Mouse (Mus musculus): ENCODE measurements around the gene Slc5a10.

The Slc5a10 gene

DNA sequence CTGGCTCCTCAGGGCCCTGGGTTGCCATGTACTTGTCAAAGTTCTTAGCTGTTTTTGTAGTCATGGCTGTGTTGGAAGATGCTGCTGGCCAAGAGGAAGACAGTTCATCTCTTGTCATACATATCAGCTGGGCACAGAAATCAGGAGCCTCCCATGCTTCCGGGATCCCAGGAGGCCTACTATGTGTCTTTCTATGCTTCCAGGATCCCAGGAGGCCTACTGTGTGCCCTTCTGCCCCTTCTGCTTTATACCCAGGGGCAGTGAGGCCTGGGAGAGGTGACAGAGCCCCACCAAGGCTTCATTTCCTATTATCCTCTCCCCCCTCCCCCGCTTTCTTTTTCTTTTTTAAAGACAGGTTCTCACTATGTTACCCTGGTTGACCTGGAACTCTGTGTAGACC is 15.0 kb downstream of the Slc5a10 start:
- no peak for DNase-seq (ENCODE audit: low read depth, low spot score)

DNA sequence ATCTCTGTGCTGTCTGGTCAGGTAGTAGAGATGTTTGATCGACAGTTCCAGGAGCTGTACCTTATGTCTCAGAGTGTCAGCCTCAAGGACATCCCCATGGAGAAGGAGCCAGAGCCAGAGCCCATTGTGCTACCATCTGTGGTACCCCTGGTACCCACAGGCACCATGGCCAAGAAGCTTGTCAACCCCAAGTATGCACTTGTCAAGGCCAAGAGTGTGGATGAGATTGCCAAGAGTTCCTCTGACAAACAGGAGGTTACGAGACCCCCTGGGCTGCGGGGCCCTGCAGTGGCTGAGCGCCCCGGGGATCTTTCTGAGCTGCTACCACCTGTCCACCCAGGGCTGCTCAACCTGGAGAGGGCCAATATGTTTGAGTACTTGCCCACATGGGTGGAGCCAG is 18.1 kb downstream of the Slc5a10 start:
- no peak for DNase-seq (ENCODE audit: low read depth, low spot score)

DNA sequence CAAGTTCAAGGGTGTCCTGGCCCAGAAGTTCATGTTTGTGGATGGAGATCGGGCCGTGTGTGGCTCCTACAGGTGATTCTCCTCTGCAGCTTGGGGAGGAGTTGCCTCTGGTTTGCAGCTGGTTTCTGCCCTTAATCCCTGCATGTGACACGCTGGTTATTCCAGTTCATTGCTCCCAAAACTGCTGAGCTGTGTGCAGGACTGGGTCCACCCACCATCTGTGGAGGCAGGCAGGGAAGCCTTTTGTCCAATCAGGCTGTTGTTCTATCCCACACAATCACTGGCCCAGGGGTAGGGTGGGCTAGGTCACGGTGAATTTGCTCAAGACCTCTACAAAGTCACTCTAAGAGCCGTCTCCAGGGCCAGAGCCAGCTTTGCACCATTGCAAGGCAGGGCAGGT is 18.9 kb downstream of the Slc5a10 start:
- DNase-seq (ENCODE audit: low read depth, low spot score) = no peak

DNA sequence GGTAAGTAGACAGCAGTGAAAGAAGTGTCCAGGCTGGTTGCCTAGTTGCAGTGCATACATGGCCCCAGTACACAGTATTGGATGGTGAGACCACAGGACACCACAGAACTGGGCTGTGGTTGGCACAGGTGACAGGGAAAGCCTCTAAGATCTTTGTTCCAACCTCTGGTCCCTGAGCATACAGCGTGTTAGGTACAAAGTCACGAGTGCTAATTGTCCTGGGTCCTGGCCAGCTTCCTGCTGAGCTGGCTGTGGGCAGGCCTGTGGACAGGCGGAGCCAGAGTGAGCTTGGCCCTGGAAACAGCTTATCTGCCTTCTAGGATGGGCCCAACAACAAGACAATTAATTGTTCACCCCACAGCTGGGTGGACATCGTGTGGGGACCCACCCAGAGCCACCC is 20.7 kb downstream of the Slc5a10 start:
- DNase-seq (ENCODE audit: low read depth, low spot score) = no peak

DNA sequence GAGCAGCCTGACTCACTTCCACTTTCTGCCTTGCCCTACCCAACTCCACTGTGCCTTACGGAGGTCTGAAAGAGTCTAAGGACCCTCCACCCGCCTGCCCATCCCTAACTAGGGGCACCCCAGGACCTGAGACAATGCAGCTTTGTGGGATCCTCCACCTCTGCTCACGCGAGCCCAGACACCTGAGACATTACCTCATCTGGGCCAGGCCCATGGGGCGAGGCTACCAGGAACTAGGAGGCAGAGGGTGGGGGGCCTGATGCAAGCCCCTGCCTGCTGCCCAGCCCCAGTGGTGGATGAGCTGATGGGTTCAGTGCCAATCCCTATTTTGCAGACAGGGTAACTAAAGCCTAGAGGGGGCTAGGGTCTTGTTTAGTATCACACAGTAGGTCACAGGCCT is 21.2 kb downstream of the Slc5a10 start:
- DNase-seq (ENCODE audit: low read depth, low spot score) = no peak

DNA sequence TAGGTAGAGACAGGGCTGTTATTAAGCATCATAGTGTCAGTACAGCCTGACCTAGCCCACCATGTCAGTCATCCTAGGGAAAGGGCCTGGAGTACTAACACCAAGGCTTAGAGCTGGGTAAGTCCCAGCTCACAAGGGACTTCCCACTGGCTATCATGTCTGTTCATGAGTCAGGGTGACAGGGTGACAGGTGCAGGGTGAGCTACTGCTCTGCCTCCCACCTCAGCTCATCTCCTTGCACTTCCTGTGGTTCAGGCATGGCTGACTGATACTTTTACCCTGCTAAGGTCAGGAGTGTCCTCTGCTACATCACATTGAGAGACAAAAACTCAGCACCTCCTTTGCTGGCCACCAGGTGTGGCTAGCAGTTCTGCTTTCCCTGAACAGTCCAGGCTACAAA is 21.8 kb downstream of the Slc5a10 start:
- no peak for DNase-seq (ENCODE audit: low read depth, low spot score)

DNA sequence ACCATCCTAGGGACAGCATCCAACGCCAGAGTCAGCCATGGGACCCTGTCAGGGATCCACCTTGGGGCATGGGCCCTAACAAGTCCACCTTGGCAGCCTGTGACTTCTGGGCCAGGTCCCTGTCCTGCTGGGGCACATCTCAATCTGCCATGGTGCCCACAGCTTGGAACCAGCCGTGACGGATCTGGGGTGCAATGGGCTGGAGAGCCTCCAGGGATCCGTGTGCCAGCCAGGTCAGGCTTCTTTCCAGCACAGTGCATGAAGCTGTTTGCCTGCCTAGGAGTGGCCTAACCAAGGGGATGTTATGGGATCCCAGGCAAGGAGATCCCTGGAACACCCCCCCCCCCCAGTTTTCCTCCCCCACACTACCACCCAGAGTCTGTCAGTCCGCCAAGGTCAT is 27.6 kb downstream of the Slc5a10 start:
- no peak for DNase-seq (ENCODE audit: low read depth, low spot score)

DNA sequence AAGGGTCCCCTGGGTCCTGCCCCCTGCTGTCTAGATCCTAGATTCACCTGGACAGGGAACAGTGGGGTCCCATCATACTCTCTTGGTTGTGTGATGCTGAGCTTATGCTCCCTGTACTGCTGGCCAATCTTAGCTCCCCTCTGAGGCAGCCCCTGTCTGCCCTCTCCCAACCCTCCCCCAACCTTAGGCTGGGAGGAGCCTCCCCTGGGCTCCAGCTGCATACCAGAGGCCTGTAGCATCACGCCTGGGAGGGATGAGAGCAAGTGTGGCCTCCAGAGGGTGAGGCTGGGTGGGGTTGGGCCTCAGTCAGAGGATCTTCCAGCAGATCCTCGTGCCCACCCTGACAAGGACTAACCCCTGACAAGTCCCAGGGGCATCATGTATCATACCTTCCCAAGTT is 33.0 kb downstream of the Slc5a10 start:
- no peak for DNase-seq (ENCODE audit: low read depth, low spot score)

DNA sequence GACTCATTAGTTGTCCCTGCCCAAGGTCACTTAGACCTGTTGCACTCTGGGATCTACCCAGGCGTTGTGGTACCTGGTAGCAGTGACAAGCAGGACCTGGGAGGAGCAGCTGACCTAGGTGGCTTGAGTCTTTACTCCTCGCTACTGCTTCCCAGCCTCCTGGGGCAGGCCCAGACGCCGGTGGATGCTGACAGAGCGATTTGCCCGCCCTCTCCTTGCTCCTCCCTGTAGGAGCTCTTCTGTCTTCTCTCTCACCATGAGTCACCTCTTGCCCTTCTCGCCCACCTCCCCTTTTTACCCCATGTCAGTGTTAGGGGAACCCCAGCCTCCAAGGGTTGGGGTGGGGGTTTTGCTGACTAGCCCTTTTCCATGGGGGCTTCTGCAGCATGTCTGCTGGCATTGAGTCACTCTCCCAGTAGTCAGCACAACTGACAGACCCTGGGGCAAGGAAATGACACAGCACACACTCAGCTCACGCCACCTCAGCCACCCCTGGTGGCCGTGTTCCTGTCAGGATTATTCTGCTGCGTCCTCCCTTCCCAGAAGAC is 33.6 kb downstream of the Slc5a10 start:
- peak; percentile 39 for DNase-seq (ENCODE audit: low read depth, low spot score)

DNA sequence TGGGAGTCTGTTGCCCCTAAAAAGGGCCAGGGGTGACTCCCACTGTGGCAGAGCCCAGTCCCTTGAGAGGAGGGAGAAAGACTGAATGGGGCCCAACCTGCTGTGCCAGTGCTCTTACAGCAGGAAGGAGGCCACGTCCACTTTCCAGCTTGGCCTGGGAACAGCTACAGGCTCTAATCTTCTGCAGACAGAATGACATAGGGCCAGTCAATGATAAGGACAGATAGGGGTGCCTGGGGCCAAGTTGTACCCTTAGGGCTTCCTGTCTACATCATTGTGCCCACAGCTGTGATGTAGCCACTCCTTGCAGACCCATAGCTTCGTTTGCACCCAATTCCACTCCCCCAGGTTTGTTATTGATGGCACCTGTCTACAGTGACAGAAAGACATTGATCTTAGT is 34.5 kb downstream of the Slc5a10 start:
- no peak for DNase-seq (ENCODE audit: low read depth, low spot score)

DNA sequence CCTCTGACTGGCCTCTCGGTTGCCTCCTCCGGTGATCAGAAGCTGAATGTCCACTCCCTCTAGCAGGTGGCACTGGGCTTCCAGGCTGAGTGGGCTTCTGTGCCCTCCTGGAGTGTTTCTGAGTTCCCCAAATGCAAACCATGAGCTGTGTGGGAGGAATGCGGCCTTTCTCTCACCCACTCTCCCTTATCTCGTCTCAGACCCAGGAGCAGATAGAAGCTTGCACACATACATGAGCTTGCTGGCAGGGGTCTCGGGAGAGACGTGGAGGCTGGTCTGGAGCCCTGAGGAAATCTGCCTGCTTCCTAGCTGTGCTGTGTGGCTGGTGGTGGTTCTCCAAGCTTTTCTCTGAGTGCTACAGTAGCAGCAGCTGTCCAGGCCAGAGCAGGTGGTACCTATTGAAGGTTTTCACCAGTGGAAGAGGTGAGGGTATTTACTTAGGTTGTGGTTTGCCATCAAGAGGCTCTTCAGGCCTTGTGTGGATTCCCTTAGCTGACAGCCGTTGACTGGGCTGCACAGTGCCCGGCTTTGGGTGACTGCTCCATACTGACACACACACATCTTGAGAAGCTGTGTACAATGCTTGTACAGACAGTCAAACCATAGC is 35.4 kb downstream of the Slc5a10 start:
- no peak for DNase-seq (ENCODE audit: low read depth, low spot score)

DNA sequence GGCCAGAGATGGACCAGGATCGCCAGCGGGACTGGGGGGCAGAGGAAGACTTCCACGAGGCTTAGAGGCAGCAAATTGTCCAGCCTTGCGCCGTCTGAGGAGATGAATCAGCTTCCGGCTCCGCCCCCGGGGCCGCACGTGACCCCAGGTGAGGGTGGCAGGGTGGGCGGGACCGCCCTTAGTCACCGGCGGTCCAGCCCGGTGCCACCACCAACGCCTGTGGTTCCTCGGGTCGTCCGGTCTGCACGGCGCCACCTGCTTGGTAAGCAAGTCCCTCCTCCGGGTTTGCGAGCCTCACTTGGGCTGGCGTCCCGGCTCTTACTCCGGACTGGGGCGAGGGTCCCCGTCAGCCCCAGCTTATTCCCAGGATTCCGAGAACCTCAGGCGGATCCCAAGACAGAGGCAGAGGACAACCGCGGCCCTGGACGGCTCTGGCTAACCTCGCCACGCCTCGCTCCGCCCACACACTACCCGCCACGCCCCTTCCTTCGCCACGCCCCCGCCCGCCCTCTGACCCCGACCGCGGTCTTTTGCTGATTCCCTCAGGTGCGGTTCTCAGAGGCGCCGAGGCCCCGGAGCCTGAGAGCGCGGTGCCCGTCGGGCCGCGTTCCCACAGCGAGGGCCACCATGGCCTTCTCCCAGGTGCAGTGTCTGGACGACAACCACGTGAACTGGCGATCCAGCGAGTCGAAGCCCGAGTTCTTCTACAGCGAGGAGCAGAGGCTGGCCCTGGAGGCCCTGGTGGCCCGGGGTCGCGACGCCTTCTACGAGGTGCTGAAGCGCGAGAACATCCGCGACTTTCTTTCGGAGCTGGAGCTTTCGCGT is 36.5 kb downstream of the Slc5a10 start, which contains the start of gene Fam83g:
Gene Fam83g, plus strand, starts transcription at position 185 of the 825 bp plus-strand sequence.
- DNase-seq (ENCODE audit: low read depth, low spot score) = peak; percentile 82

DNA sequence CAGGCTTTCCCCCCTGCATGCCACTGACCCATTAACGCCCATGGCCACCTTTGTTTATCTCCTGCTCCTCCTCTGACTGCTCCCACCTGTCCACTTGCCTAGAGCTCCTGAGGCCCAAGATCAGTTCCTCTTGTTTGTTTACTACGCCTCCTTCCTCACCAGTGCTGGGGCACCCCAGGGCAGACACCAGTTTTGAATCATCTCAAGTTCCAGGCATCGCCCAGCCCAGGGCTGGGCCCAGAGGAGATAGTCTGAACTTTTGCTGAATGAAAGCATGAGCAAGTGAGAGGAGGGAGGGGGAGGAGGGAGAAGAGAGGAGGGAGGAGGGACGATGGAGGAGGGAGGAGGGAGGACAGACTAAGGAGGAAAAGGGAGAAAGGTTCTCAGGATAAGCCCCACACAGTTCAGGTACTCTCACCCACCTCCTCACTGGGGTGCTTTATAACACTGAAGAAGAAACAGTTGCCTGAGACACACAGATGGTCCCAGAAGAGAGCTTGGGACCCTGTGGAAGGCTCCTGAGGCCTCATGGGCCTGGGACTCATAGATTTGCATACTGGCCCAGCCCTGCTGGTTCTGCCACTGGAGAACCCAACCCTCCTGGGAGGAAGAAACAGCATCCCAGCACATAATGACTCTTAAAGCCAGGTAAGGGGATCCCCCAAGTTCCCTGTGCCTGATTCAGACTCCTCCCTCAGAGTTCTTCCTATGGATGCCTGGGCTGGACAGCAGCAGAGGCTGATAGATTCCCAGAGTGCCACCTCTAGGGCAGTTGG is 41.3 kb downstream of the Slc5a10 start:
- DNase-seq (ENCODE audit: low read depth, low spot score) = no peak

DNA sequence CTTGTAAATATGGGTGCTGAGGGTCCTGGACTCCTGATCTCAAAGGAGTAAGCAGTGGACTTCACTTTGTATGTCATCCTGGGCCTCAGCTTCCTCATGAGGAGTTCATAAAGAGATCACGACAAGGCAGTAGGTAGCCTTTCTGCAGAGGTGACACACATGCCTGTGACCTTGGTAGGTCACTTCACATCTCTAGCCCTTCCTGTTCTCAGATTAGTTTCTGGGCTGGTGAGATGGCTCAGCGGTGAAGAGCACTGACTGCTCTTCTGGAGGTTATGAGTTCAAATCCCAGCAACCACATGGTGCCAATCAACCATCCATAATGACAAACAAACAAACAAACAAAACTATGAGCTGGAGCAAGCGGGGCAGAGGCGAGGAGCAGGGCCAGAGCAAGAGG is 42.9 kb downstream of the Slc5a10 start:
- no peak for DNase-seq (ENCODE audit: low read depth, low spot score)

DNA sequence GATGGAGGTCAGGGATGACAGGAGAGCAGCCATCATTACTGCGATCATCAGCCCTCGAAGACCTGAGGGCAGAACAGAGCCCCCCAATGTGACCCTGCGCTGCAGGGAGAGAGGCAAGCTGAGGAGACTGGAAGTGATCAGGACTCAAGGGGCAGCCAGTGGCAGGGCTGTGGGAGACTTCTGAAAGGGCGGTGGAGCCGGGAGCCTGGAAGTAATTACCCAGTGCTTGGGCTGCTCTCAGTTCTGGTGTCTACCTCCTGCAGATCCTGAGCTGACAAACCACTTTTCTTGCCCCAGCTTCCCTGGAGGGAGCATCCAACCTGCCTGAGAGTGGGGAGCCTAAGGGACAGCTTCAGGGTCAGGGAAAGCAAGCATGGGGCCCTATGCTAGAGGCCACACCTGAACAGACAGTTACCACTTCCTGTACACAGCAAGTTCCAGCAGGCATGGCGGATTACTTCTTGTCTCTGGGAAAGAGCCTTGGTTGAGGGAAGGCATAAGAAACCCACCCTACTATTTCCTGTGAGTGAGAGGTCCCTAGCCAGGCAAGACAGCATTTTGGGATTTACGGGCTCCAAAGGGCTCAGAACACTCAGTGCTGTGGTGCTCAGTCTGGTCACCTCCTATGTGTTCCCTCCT is 44.3 kb downstream of the Slc5a10 start:
- no peak for DNase-seq (ENCODE audit: low read depth, low spot score)

DNA sequence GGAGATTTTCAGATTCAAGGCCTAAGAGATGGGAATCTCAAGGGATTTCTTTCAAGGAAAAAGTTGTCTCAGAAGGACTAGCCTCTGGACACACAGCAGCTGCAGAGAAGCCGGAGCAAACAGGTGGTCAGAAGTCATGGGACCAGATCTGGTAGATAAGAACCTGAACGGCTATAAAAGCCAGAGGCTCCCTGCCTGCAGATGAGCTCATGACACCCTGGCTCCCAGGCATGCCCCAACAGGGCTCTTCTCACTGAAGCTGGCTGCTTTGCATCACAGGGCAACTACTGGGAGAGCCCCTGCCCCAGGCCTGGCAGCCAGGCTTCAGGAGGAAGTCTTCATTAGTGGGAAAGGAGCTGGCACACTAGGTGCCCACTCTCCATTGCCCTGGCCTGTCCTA is 45.3 kb downstream of the Slc5a10 start:
- DNase-seq (ENCODE audit: low read depth, low spot score) = no peak

DNA sequence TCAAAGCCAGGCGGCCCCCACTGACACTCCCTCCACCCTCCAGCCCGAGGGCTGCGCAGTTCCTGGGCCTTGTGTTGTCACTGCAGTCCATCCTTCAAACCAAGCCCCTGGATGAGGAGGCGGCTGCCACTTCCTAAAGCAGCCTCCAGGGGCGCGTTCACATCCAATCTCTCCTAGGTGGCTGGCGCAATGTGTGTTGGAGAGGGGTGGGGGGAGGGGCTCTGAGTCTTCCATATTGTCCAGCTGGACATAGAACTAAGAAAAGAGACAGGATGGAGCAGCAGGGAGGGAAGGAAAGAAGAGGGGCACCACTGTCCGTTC is 45.8 kb downstream of the Slc5a10 start:
- no peak for DNase-seq (ENCODE audit: low read depth, low spot score)

DNA sequence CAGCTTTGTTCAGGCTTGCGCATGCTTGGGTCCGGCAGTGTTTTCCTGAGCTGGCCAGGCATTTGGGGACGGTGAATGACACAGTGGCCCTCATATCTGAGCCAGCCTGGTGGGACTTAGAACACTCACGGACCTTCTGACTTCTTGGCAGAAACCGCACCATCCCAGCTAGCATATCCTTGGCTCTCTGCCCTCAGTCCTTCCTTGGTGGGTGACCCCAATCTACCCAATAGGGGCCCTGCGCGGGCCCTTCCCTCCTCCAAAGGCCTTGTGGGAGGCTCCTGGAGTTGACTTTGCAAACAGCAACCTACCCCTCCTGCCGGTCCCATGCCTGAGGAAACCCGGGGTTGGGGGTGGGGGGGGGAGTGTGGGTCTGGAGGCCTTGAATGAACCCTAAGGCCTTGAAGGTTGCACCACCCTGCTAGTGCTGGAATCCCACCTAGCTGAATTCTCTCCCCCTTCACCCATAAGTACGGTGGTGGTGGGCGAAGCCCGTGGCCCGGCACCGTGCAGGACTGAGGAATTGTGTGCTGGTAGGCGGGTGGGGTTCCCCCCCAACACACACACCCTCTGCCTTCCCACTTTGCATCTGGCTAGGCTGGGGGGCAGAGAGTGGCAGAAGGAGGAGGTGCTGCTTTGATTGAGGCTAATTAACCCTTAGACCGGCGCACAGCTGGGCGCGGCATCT is 46.3 kb downstream of the Slc5a10 start:
- DNase-seq (ENCODE audit: low read depth, low spot score) = no peak

DNA sequence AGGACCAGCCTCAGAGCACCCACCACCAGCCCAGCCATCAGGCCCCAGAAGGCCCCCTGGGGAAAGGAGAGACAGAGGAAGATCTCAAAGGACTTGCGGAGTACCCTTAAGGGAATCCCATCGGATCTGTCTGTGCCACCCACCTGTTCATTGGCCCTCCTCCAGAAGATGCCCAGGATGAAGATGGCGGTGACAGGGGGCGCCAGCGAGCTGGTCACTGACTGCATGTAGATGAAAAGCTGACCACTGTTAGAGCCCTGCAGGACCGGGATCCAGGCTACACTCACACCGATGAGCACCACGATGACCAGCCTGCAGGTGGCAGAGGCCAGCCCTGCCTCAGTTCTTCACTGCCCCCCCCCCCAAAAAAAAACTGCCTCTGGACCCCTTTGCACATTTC is 46.9 kb downstream of the Slc5a10 start:
- no peak for DNase-seq (ENCODE audit: low read depth, low spot score)

DNA sequence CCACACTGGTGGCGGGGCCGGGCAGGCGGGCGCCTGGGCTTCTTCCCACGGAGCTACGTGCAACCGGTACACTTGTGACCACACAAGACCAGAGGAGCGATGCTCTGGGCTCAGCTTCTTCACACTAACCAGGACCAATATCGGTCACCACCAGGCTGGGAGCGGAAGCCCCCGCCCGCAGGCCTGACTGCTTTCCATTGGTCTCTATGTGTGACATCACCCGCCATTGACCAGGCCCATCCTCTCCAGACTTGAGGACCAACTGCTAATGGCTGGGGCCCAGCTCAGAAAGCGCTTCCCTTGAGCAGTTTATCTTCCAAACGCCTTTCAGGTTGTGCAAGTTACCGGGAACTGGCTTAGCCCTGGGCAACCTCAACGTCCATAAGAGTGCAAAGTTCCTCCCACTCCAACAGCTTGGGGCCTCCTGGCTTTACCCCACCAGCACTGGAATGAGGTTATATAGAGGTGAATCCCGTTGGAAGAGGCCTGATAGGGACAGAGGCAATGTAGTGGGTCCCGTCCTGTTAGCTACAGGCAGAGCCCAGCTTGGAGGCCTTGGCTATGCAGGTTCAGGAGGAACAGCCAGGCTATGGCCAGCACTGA is 48.7 kb downstream of the Slc5a10 start:
- DNase-seq (ENCODE audit: low read depth, low spot score) = no peak
